Mouse (Mus musculus) c-Kit-positive CD71-negative TER-119-negative erythroid progenitor cells, embryonic 14.5 days (primary cell): Measurements from ENCODE around the gene Nat9.

Experiments used
- DNase-seq: peaks from one replicate; pipeline ENCODE4 v3.0.0-alpha.2; 2013; ENCODE audit warnings: low read depth

The Nat9 gene

DNA sequence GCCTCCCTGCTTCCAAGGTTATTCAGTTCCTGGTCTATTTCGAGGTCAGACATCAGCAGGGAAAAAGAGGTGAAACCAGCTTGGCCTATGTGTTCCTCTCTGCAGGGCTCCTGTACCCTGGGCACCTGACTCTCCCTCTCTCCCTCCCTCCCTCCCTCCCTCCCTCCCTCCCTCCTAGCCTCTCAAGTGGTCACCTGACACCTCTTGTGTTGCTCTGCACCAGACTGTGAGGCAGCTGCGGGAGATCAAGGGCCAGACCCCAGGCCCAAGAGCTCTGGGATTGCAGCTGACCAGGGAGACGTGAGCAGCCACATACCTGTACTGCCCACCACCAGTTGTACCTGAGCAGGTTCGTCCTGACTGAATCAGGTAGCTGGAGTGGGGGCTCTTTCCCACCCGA lies 27.5 kb upstream of the Nat9 start:
- DNase-seq: no peak

DNA sequence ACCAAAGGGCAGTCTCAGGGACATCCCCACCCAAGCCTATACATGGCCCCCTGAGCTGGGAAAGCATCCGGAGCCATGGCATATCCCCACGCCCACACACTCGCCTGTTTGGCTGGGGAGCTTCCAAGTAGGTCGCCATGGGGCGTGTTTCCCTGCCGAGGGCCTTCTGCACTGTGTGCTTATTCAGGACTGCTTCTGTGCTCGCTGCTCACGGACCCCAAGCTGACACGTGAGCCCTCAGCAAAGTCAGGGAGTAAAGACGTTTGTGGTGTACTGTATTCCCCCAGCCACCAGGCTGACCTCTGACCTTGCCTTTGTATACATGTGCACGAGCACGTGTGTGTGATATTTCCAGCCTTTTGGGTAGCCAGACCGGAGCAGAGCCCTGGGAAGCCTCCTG lies 24.5 kb upstream of the Nat9 start:
- DNase-seq: no peak

DNA sequence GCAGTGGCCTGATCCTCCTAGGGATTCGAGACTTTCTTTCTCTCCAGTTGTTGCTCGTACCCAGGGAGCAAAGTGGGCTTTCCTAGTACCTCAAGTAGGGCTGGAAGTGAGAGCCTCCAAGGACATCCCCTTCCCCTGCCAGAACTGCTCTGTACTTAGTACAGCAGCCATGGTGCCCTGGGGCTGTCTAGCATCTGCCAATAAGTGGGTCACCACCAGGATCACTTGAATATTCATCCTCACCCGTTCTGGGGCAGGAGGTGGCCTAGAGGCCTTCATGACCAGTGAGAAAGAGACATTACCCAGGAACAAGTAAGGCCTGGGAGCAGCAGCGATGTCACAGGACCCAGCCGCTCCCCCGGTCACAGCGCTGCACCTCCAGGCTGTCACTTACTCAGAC lies 22.3 kb upstream of the Nat9 start:
- DNase-seq: no peak

DNA sequence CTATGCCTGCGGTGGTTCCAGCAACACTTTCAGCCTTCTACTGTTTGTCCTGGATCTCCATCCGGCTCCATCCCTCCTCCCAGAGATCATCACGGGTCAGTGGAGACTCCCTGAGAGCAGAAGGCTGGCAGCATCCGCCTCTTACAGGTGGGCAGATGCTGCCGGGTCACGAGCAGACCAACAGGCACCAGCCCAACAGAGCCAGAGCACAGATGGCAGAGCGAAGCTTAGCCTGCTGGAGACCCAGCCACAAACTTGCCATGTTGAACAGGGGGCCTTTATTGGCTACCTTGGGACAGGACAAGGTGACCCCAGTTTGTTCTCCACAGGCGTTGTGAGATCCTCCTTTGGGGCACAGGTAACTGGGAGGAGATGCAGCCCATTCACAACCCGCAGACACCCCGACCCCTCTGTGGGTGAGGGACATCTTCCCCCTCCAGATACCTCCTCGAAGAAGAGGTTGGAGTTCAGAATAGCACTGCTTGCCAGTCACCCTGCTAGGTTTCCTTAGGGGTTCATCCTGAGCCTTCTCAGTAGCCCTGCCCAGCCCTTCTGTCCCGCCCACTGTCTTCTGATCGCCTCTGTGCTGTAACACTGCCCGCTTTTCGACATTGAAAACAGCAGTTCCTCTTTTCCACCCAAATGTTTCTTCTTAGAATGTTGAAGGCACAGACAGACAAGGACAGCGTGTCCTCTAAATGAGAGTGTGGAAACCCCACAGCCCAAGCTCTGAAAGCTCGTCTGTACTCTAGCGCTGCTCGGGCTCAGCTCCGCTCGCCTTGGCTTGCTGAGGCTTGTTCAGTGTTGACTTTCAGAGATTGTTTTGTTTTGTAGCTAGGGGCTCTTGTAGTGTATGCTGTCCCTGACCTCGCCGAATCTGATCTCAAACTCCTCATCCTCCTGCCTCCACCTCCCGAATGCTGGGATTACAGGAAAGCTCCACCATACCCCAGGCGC lies 21.4 kb upstream of the Nat9 start:
- DNase-seq: no peak

DNA sequence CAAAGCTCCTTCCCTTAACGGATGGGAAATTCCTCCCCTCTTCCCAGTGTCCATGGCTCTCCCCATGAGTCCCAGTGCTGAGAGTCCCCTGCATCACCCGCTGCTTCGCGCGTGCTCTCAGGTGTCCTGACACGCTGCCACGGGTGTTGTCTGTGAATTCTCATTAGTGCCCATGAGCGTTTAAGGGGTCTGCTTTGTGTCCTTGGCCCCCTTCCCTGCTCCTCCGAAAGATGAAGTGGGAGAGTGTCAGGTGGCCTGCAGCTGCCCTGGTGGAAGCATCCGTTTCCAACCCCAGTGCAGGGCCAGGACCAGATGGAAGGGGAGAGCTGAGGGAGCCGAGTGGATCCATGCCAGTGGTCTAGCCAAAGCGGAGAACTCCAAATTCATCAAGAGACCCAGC lies 20.5 kb upstream of the Nat9 start:
- DNase-seq: no peak

DNA sequence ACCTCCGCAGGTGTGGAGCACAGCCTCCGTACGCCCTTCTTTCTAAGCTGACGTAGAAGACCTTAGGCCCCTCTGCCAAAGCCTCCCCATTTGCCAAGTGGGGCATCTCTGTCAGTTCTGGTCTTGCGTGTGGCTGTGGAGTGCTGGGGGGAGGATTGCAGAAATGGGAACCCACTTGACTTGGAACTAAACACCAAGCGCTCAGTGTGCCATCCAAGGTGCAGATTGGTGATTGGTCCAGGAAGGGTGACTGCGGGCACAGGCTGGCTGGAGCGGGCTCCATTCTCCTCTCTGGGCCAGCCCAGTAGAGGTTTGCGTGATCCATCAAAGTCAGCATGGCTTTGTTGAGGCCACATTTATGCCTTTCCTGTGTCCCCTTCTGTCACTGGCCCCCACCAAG lies 15.1 kb upstream of the Nat9 start:
- DNase-seq: no peak

DNA sequence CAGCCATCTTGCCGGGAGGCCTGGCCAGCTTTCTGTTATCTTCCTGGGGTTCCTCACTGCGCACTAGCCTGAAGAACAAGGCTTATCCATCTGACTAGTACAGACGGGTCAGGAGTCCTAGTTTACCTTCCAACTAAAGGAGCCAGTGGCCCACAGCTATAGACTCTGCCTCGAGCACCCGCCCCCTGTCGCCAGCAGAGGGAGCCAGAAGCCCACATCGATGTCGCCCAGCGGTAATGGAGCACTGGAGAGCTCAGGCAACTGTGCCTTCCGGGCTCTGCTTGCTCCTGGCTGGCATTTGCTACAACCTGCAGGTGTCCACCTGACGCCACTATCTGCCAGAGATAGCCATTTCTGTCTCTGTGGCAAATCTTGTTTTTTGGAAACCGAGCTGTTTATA lies 14.7 kb upstream of the Nat9 start:
- DNase-seq: peak; percentile 60

DNA sequence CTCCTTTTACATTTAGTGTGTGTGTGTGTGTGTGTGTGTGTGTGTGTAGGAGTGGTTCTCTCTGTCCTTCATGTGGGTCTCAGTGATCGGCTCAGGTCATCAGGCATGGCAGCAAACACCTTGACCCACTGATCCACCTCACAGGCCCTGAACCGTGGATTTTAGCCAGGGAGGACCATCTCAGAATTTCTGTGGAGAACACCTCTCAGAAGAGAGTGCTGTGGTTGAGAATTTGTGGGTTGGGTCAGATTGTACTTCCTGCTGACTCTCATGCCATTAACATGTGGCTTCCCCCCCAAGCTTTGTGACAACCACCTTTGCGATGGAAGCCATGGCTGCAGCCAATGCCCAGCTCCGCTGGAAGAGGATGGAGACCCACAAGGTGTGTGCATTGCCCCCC lies 12.9 kb upstream of the Nat9 start:
- DNase-seq: no peak

DNA sequence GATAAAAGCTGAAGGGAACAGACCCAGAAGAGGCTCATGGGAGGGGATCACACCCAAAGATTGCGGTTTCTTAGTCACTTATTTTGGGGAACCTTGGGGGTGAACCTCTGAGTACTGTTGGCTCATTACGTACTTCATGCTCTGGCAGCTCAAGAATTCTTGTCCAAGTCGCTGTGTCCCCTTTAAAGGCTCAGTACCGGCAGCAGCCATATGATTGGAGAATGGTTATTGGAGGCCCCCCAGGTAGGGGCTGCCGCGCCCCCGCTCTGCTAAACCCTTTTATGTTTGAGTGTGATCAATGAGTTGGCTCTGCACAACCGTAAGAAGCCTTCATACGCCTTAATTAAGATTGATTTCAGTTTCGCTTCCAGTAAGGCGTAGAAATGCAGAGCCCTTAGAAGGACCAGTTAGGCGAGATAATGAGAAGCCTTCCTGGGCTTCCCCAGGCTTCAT lies 11.3 kb upstream of the Nat9 start:
- DNase-seq: no peak

DNA sequence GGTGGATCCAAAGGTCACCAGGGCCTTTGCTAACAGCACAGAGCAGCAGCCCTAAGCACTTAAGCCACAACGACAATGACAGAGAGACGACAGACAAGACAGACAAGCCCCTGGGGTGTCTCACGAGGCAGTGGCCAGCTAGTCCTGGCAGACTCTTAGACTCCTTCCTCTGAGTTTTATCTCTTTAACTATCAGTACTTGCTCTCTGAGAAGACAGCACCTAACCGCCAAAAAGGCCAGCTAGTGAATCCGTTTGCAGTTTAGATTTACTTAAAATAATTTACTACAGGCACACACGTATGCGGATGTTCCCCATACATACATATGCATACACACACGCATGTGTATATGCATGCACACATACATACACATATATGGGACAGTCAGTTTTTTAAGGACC lies 9.9 kb upstream of the Nat9 start:
- no peak for DNase-seq

DNA sequence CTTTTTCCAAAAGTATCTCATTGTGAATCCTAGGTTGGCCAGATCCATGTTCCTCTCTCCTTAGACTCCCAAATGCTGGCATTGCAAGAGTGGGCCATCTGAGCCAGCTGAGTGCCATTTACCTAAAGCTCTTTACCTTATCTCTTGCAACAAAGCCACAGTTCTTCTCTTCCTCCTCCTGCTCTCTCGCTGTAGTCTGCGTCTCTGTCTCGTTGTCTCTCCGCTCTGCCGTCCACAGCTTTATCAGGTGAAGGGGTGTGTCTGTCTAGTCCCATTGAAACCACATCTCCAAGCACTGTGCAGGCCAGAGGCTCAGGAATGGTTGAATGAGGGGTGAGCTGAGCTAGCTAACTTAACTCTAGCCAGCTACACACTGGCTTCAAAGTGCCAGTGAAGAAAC lies 8.3 kb upstream of the Nat9 start:
- DNase-seq: no peak

DNA sequence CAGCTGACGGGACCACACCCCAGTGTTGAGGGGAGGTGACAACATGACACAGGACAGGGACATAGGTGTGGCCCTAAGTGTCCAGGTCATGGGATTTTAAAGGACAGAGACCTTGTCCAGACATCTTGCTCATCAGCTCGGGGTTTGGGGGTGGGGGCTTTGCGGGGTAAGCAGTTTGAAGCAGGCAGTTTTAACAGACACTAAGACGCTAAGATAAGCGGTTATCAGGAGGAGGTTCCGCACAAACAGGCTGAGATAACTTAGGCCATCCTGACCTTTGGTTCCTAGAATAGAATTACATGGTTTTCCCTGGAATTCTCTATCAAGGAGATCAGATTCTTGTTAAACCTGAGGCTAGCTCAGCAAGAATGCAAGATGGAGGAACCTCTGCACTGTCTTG lies 7.0 kb upstream of the Nat9 start:
- DNase-seq: no peak

DNA sequence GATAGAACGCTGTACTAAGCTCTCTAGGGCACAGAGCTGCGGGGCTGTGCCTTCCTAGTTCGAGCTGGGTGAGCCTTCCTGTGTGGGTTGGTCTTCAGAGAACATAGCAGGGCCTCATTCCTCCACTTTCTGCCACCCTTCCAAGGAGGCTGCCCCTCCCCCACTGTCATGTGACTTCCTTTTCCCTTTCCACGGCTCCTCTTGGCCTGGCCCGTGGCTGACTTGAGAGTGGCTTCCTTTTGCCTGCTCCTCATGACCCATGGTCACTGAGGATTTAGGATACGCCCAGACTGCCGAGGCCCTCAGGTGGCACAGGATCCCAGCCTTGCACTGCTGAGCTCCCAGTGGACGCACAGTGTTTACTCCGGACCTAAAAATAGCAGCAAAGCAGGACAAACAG lies 4.5 kb upstream of the Nat9 start:
- no peak for DNase-seq

DNA sequence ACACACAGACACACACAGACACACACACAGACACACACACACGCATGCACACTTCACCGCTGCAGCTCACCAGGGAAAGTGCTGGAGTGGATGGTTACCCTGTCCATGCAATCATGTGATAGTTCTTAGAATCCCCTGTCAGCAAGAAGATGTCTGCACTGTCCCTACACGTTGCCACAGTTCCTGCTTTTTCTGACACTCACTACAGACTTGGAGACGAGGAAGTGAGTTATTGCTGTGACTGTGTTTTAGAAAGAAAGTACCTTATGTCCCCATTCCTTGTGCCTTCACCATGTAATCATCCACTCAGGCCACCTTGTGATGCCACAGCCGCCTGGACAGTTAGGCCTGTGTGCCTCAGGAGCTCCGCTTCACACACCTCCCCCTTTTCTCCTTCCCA lies 1.6 kb upstream of the Nat9 start:
- DNase-seq: no peak

DNA sequence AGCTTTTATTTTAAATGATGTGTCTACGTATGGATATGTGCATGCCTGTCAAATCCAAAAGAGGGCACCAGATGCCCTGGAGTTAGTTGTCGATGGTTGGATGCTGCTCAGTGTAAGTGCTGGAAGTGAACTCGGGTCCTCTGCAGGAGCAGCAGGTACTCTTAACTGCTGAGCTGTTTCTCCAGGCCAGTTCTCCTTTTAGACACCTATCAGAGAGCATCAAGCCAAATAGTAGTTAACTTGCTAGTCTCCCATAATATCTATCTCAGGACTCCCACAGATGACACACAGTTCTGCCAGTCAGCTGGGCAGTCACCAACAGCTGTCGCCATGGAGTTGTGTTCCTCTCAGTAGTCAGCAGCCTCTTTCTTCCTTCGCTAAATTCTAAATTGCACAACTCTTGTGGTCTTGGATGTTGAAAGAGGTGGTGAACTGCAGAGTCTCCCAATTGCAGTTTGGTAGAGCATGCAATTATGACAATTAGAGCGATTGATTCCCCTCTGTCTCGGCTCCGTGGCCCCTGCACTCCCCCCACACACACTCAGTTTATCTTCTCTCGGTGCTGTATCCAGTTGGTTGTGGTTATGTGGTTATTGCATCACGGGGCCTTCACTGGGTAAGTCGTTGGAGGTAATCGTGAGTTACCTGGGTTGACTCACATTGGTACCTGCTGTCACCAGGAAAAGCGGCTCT lies 1.0 kb upstream of the Nat9 start:
- DNase-seq: peak; percentile 65

DNA sequence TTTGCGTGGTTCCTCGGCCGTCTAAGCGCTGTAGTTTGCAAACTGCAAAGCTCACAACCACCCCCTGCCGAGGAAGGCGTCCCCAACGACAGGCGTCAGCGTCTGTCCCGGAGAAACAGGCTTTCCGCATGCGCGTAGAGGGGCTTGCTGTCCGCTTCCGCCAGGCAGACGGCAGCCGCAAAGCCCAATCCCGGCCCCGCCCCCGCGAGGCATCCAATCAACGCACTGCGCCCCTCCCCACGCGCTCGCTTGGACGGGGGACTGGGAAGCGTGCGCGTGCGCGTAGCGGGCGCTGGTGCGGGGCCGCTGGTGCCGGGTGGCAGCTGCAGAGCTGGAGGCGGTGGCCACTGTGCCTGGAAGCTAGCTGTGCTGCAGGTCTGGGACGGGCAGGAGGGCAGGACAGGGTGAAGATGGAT lies 427 bp downstream of the Nat9 start, which contains the start of gene Tmem104:
Tmem104 (plus strand) TSS at position 264 of the 416 bp plus-strand sequence.
- peak; percentile 98 for DNase-seq

DNA sequence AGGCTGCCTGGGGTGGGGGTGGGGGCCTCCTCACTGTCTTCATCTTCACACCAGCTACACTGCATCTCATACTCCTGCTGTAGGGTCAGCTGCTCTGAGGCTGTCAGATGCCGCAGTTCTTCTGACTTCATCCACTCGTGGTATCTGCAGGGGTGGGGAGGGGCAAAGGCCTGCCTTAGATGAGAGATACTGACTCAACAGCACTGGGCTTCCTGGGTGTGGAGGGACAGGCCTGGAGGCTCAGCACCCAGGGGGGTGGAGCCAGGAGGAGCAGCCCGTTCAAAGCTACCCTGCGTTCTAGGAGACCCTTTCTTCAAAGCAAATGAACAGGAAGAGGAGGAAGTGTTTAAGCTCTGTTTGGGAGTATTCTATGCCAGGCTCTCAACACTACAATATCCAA lies 2.7 kb downstream of the Nat9 start:
- DNase-seq: no peak

DNA sequence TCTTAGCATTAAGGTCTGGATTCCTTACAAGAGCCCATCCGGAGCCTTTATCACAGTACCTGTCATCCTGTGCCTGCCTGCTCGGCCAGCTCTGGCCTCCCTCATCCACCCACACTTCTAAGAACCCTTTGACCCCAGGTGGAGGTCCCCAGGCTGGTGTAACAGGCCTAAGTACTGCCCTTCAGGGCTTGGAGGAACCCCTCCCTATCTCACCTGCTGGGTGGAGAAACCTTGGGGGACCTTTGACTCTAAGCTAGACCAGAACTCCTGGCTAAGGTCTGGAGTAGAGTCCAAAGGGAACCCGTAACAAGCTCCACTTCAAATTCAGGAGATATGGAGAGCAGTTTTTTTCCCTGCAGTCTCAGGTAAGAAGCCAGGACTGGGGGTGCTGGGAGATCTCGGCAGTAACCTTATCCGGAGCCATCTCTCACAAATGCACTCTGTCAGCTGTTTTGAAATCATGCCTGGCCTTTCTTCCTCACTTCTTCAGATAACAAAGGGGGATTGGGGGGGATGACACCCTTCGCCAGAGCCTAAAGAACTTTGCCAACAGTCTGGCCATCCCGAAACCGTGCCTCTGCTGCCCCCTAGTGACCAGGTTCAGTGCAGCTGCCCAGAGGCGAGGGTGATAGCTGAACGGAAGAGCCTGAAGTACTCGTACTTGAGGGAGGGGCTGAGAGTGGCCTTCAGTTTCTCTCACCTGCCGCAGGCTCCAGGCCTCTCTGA lies 5.6 kb downstream of the Nat9 start:
- no peak for DNase-seq

DNA sequence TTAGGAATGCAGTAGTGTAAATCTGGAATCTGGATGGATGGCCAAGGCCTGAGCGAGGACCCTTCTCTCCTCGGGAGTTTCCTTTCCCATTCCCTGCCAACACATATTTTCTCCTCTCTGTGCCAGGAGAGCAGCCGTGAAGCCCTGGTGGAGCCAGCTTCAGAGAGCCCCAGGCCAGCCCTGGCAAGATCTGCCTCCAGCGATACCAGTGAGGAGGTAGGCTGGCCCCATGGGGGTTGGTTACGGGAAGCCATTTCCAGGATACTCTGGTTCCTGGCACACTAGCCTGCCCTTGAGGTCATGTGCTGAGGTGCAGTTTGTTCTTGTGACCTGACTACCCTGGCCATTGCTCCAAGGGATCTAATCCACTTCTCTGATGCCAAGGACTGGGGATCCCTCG lies 7.8 kb downstream of the Nat9 start:
- DNase-seq: no peak

DNA sequence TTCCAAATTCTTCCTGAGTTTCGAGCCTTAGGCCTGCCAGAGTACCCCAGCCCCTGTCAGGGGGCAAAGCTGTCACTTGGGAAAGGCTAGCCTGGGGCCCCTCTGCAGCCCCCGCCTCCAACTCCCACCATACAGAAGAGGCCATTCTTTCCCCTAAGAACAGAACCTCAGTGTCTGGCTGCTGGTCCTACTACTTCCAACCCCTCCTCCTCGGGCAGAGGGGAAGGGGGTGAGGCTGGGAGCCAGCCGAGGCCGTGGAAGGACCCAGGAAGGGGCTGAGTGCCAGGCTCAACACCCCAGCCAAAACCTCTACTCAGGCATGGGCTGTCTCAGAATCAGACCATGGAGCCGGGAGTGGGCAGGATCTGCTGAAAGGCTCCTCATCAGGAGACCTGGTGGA lies 8.5 kb downstream of the Nat9 start:
- no peak for DNase-seq

DNA sequence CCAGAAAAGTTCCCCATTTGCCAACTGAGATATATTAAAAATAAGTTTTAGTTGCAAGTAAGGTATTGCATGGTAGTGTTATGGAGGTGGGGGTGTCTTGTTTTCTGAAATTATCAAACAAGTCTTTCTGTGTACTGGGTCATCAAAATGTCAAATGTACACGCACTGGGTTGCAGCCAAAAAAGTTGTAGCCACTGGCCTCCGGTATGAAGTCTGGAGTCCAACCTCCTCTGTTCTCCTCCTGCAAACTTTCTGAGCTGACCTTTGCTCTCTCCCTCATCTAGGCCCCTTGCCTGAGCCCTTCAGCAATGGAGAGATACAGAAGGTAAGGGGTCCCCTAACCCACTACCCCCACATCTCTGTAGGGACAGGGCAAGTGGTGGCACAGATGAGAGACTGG lies 8.9 kb downstream of the Nat9 start:
- DNase-seq: no peak

DNA sequence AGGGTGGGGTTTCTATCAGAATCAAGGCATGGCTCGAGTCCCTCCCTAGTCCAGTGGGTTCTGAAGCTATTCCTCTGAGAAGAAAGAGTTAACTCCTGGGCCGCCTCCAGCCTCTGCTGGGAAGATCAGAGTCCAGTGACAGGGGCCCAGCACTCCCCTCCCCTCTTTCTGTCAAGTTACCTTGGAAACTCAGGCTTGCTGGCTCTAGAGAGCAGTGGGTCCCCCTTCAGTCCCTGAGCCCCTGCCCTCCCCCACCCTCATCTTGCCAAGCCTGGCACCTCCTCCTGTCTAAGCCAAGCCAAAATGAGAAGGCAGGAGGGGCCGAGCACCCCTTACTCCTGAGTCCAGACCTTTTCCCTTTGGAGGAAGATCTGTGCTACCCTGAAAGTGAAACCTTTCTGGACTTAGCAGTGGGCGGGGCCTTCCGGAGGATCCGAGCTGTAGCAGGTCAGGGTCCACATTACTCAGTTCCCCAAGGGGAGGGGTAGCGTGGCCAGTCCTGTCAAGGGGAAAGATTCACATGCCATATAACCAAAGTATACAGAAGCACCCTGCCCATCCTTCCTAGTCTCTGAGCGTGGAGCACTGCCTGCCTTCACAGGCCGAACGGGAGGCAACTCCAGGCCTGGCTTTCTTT lies 10.0 kb downstream of the Nat9 start:
- DNase-seq: no peak
